Mouse (Mus musculus) ES-CJ7 (cell line): ENCODE results near the gene Obsl1.

ENCODE experiments used
- DNase-seq: peaks from one replicate; pipeline ENCODE4 v3.0.0; 2011; ENCODE audit warnings: low read depth, low spot score

Obsl1 gene

GRCm38 (mm10) chr1:75505956-75506831 is at the start of gene Obsl1:
Obsl1 (minus strand) TSS chr1:75506452.
- peak; percentile 70 for DNase-seq

DNA sequence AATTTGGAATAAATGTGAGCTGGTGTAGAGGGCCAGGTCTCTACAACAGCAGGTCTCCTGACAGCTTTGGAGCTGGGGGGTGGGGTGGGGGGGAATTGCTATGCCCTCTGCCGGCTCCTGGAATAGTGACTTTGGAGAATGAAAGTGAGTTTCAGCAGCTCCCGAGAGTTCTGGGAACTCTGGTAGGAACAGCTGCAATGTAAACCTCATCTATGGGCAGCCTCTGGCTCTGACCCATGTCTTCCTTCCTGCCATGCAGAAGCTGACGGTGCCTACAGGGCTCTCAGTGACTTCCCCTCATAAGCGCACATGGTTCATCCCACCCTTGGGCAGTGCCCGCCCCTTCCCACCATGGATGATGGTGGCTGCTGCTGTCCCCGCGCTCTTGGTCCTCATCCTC is 49.4 kb upstream of the Obsl1 start:
- DNase-seq = no peak

- no peak for DNase-seq
Measured at GRCm38 (mm10) chr1:75550586-75550985, 44.3 kb upstream of the Obsl1 start.

- no peak for DNase-seq
Measured at GRCm38 (mm10) chr1:75549289-75550279, 43.3 kb upstream of the Obsl1 start.

GRCm38 (mm10) chr1:75548871-75549270 is 42.6 kb upstream of the Obsl1 start:
- DNase-seq = no peak

DNA sequence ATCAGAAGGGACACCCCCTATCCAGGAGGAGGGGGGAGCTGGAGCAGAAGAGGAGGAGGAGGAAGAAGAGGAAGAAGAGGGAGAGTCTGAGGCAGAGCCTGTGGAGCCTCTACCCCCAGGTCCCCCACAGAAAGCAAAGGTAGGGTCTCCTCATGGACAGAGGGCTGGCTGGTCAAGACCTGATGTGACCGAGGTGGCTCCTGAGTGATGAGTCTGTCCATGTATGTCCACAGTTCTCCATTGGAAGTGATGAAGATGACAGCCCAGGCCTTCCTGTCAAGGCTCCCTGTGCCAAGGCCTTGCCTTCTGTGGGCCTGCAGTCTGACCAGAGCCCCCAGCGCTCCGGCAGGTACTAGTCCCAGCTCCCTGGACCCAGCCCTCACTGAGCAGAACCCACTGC is 41.8 kb upstream of the Obsl1 start:
- DNase-seq = no peak

DNA sequence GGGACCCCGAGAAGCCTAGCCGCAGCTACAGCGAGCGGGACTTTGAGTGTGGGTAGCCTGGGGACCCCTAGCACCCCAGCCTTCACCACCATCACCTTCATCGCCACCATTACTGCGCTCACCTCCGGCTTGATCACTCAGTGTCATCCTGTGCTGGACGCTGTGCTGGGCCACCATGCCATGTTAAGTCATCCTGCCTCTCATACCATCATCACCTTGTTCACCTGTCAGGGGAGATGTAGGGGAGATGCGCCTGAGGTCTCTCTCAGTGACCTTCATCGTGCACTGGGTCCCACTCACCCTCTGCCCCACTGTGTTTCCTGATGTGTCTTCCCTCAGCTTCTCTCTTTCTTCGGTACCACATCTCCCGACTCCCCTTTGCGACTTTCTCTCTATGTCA is 41.1 kb upstream of the Obsl1 start:
- no peak for DNase-seq

DNA sequence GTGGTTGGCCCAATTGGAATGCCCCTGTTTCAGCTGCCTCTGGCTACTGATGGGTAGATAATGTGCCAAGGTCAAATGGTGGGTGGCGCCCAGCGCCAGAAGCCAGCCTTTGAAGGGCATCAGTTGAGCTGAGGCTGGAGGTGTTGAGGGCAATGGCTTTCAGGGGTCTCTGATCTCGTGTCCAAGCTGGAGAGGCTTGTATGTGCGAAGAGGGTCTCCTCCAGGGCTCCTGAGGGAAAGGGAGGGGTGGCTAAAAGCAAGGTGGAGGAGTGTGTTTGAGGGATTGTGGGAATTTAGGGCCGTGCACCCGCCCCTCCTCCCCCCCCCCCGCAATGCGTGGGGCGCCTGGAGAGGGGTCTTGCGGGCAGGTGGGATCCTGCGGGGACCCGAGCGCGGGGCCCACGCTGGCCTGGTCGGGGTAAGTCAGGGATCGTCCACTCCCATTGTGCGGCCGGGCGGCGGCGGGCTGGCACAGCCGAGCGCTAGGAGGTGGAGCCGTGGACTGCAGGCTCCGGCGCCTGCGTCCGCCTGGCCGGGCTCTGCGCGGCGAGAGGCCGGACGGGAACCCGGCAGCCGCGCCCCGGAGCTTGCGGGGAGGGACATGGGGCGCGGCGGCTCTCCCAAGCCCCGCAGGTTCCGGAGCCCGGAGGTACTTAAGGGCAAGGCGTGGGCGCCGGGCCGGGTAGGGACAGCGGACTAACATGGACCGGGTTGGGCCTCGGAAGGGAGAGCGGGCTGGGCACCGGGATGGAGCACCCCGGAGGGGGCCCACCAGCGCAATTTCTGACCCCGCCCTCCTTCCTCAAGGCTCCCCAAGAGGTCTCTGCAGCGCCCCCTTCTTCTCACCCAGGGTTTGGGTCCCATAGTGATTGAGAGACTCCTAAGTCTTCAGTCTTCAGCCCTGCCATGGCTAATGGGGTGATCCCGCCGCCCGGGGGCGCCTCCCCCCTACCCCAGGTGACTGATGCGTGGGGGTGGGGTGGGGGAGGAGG is 40.0 kb upstream of the Obsl1 start, which contains the start of gene Slc4a3:
Slc4a3 (plus strand) TSS at position 302 of the 992 bp plus-strand sequence.
- DNase-seq = peak; percentile 82

DNA sequence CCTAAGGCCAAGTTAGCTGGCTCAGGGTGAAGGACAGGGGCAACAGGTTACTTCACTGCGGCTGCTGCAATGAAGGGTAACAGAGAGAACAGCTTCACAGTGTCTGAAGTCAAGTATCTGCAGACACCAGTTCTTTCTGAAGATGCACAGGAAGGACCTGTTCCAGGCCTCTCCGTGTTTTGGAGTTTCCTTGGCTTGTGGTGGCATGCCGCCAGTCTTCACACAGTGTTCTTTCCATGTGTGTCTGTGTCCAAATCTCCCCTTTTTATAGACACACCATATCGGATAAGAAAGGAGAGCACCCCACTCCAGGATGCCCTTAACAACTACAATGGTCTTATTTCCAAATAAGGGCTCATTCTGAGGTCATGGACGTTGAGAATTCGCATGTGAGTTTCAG is 38.1 kb upstream of the Obsl1 start:
- no peak for DNase-seq

DNA sequence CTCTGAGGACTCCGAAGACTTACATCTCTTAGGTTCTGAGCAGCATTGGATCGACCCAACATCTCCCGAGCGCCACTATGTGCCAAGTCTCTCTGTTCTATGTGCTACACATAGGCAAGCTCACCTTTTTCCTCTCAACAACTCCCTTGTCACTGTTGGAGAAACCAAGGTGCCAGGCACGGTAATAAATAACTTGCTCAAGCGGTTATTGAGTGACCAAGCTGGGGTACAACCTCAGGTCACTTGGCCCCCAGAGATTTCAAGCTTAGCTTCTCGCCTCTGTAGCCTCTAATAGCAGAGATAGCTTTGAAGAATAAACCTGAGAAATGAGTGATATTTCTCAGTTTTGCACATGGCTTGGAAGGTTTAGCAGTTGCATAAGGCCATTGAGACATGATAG is 35.2 kb upstream of the Obsl1 start:
- no peak for DNase-seq

DNA sequence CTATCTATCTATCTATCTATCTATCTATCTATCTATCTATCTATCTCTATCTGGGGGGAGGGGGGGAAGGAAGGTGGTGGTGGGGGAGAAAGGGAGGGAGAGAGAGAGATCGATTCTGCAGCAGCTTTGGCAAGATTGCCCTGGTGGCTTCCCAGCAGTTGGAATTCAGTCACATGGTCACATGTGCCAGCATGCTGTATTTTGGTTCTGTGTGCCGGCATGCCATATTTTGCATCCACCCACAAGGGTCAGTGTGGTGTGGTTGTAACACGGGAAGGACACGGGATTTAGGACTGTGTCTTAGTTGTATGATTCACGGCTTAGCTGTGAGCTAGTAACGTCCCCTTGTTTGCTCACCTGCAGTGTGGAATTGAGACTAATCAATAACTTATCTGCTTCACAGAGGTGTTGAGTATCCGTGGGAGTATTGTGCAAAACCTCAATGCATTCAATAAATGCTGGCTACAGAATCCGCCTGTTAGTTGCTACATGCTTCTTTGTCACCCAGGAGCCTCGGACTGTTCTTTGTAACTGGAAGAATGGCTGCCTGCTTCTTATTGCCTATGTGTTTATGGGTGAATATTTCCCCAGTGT is 32.4 kb upstream of the Obsl1 start:
- no peak for DNase-seq

DNA sequence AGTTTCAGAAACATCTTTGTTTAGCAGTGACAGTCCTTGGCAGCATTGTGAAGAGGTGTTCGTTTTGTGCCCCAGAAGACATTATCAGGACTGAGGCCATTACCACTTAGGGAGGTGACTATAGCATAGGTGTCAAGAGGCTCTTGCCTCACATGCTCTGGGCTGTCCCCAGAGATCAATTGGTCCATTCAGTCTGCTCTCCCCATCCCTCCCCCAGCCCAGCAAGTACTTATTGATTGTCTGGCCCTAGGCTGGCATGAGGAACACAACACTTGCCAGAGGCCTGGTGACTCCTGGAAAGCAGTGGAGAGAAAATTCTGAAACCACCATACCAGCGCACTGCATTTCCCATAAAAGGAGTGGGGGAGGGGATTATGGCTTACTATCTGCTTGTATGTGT is 31.3 kb upstream of the Obsl1 start:
- DNase-seq = no peak

DNA sequence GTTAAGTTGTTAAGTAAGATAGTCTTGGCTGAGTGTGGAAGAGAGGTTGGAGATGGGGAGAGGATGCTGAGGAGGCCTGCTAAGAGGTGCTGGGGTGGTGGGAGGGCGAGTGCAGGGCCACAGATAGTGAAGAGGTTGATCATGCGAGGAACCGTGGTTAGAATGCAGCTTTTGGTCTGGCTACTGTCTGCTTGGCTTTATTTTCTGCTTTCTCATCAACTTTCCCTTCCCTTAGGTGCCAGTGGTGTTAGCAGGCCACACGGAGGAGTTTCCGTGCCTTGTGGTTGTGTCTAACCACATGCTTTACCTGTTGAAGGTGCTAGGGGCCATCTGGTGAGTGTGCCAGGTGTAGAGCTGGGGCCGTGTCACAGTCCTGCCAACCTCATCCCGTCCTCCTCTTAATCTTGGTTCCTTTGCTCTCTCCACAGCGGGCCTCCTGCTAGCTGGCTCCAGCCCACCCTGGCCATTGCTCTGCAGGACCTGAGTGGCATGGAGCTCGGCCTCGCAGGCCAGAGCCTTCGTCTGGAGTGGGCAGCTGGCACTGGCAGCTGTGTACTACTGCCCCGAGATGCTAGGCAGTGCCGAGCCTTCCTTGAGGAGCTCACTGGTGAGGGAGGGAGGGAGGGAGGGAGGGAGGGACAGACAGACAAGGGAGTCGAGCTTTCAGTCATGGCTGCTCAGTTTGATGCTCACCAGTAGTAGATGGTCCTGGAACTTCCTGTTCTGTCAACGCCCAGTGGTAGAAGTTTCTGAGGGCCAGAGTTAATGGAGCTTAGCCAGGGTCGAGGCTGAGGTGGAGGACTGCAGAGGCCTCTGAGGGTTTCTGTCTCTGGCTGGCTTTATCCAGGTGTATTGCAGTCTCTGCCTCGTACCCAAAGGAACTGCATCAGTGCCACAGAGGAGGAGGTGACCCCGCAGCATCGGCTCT is 27.3 kb upstream of the Obsl1 start:
- DNase-seq = no peak

- DNase-seq = no peak
Measured at GRCm38 (mm10) chr1:75532280-75533172, 26.3 kb upstream of the Obsl1 start.

- no peak for DNase-seq
Measured at GRCm38 (mm10) chr1:75530546-75530945, 24.3 kb upstream of the Obsl1 start.

- DNase-seq = no peak
Measured at GRCm38 (mm10) chr1:75524679-75525078, 18.4 kb upstream of the Obsl1 start.

DNA sequence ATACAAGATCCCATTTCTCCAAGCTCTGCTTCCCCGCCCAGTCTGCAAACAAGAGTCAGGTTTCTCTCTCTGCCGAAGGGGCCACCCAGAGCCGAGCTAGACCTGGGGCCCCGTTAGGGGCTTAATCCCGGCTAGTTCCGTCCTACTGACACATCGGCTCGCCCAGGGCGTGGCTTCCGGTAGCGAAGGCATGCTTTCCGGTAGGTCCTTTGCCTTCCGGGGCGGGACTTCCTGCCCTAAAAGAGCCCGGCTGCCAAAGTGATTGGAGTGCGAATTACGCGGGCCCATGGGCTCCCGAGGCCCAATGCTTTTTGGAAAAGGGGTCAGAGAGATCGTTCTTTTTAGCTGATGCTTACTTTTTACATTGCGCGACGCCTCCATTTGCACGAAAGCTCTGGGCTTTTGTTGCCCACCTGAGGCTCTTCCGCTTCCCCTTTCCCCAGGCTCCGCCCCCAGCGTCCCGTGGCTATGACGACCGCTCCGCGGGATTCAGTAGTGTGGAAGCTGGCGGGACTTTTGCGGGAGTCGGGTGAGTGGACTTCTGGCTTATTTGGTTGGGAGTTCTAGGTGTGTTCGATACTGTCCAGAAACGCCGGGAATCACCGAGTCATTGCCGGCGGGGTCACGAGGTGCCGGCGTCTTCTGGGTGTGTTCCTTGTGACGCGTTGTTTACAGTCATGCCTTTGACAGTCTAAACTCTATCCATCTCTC is 15.2 kb upstream of the Obsl1 start, which contains the start of gene Stk11ip:
Stk11ip (plus strand) TSS at position 209 of the 711 bp plus-strand sequence.
- peak; percentile 93 for DNase-seq

- DNase-seq = no peak
Measured at GRCm38 (mm10) chr1:75519576-75519975, 13.3 kb upstream of the Obsl1 start.
